Mouse (Mus musculus): ENCODE measurements around the gene Pitx2. TPM values are rescaled to one million over a fixed set of nuclear protein-coding genes. Genes with fewer than 3 reads are reported as not detected.
A peak's percentile ranks its signal among the peaks of the same experiment; 100 is the strongest.

The Pitx2 gene
- polyA plus RNA-seq, 1 experiment = 18.6 TPM

- peak; percentile 54 for DNase-seq (ENCODE audit: low read depth)
- no peak for TF ChIP-seq CTCF (IDR thresholded peaks at IDR 0.05; ENCODE audit: borderline replicate concordance, extremely low read depth, insufficient read depth, insufficient read length)
Measured at GRCm38 (mm10) chr3:129202871-129203740, 3.4 kb downstream of the Pitx2 start.

GRCm38 (mm10) chr3:129203761-129204440 lies 4.2 kb downstream of the Pitx2 start:
- peak; percentile 37 for DNase-seq (ENCODE audit: low read depth)
- no peak for TF ChIP-seq POLR2A (IDR thresholded peaks at IDR 0.05; ENCODE audit: borderline replicate concordance, extremely low read depth, insufficient read depth, insufficient read length, poor library complexity, severe bottlenecking)
- TF ChIP-seq CTCF (IDR thresholded peaks at IDR 0.05; ENCODE audit: borderline replicate concordance, extremely low read depth, insufficient read depth, insufficient read length) = no peak

- no peak for TF ChIP-seq POLR2A (IDR thresholded peaks at IDR 0.05; ENCODE audit: borderline replicate concordance, extremely low read depth, insufficient read depth, insufficient read length, poor library complexity, severe bottlenecking)
- TF ChIP-seq CTCF (IDR thresholded peaks at IDR 0.05; ENCODE audit: borderline replicate concordance, extremely low read depth, insufficient read depth, insufficient read length) = peak; percentile 96
Measured at GRCm38 (mm10) chr3:129204441-129205313, 5.0 kb downstream of the Pitx2 start.

GRCm38 (mm10) chr3:129205481-129206175 lies 6.0 kb downstream of the Pitx2 start:
- peak; percentile 34 for DNase-seq (ENCODE audit: low read depth)

More at GRCm38 (mm10) chr3:129204441-129205313, 5.0 kb downstream of the Pitx2 start:
- peak; percentile 95 for DNase-seq (ENCODE audit: low read depth)

GRCm38 (mm10) chr3:129206776-129207175 lies 7.1 kb downstream of the Pitx2 start:
- TF ChIP-seq CTCF (IDR thresholded peaks at IDR 0.05; ENCODE audit: borderline replicate concordance, extremely low read depth, insufficient read depth, insufficient read length) (no peak), POLR2A (IDR thresholded peaks at IDR 0.05; ENCODE audit: borderline replicate concordance, extremely low read depth, insufficient read depth, insufficient read length, poor library complexity, severe bottlenecking) (no peak)
- DNase-seq (ENCODE audit: low read depth) = peak; percentile 15

More at GRCm38 (mm10) chr3:129205481-129206175, 6.0 kb downstream of the Pitx2 start:
- no peak for TF ChIP-seq CTCF (IDR thresholded peaks at IDR 0.05; ENCODE audit: borderline replicate concordance, extremely low read depth, insufficient read depth, insufficient read length)
- no peak for TF ChIP-seq POLR2A (IDR thresholded peaks at IDR 0.05; ENCODE audit: borderline replicate concordance, extremely low read depth, insufficient read depth, insufficient read length, poor library complexity, severe bottlenecking)

- peak; percentile 43 for DNase-seq (ENCODE audit: low read depth)
- no peak for TF ChIP-seq CTCF (IDR thresholded peaks at IDR 0.05; ENCODE audit: borderline replicate concordance, extremely low read depth, insufficient read depth, insufficient read length)
- no peak for TF ChIP-seq POLR2A (IDR thresholded peaks at IDR 0.05; ENCODE audit: borderline replicate concordance, extremely low read depth, insufficient read depth, insufficient read length, poor library complexity, severe bottlenecking)
Measured at GRCm38 (mm10) chr3:129207231-129208030, 7.8 kb downstream of the Pitx2 start.

GRCm38 (mm10) chr3:129208031-129208380 lies 8.3 kb downstream of the Pitx2 start:
- no peak for DNase-seq (ENCODE audit: low read depth)
- no peak for TF ChIP-seq CTCF (IDR thresholded peaks at IDR 0.05; ENCODE audit: borderline replicate concordance, extremely low read depth, insufficient read depth, insufficient read length)
- no peak for TF ChIP-seq POLR2A (IDR thresholded peaks at IDR 0.05; ENCODE audit: borderline replicate concordance, extremely low read depth, insufficient read depth, insufficient read length, poor library complexity, severe bottlenecking)

GRCm38 (mm10) chr3:129208421-129208820 lies 8.7 kb downstream of the Pitx2 start:
- TF ChIP-seq POLR2A (IDR thresholded peaks at IDR 0.05; ENCODE audit: borderline replicate concordance, extremely low read depth, insufficient read depth, insufficient read length, poor library complexity, severe bottlenecking) = no peak
- no peak for TF ChIP-seq CTCF (IDR thresholded peaks at IDR 0.05; ENCODE audit: borderline replicate concordance, extremely low read depth, insufficient read depth, insufficient read length)
- no peak for DNase-seq (ENCODE audit: low read depth)

GRCm38 (mm10) chr3:129209266-129209665 lies 9.6 kb downstream of the Pitx2 start:
- no peak for TF ChIP-seq CTCF (IDR thresholded peaks at IDR 0.05; ENCODE audit: borderline replicate concordance, extremely low read depth, insufficient read depth, insufficient read length)
- TF ChIP-seq POLR2A (IDR thresholded peaks at IDR 0.05; ENCODE audit: borderline replicate concordance, extremely low read depth, insufficient read depth, insufficient read length, poor library complexity, severe bottlenecking) = no peak
- no peak for DNase-seq (ENCODE audit: low read depth)

GRCm38 (mm10) chr3:129209771-129210170 lies 10.1 kb downstream of the Pitx2 start:
- TF ChIP-seq CTCF (IDR thresholded peaks at IDR 0.05; ENCODE audit: borderline replicate concordance, extremely low read depth, insufficient read depth, insufficient read length) = no peak
- no peak for TF ChIP-seq POLR2A (IDR thresholded peaks at IDR 0.05; ENCODE audit: borderline replicate concordance, extremely low read depth, insufficient read depth, insufficient read length, poor library complexity, severe bottlenecking)
- DNase-seq (ENCODE audit: low read depth) = no peak

Measured in brain, embryonic 14.5 days (tissue).